Mouse (Mus musculus) liver, adult 2 months (tissue): ENCODE results near the gene Chrm3. TPM values are rescaled to one million over a fixed set of nuclear protein-coding genes. Genes with fewer than 3 reads are reported as not detected.
A peak's percentile ranks its signal among the peaks of the same experiment; 100 is the strongest.

ENCODE experiments used
- DNase-seq: peaks from one replicate; pipeline ENCODE4 v3.0.0-alpha.2; 2011; ENCODE audit warnings: low read depth, low spot score; ENCODE audit errors: extremely low read depth
- H3K27ac ChIP-seq: fragments of 200-500 bp; replicated peaks from 2 replicates; pipeline ENCODE4 v1.5.1; 2012; ENCODE audit warnings: low read depth, mild to moderate bottlenecking, control low read depth, inconsistent platforms, low read length; ENCODE audit not compliant: insufficient read depth
- H3K27me3 ChIP-seq: fragments of 200-500 bp; 2 replicates; pipeline ENCODE4 v1.6.1; 2012; ENCODE audit warnings: mild to moderate bottlenecking, moderate library complexity, low read length, inconsistent platforms; ENCODE audit not compliant: control insufficient read depth, insufficient read depth
- H3K36me3 ChIP-seq: fragments of 200-500 bp; 2 replicates; pipeline ENCODE4 v1.6.1; 2012; ENCODE audit warnings: low read length, inconsistent platforms; ENCODE audit not compliant: control insufficient read depth, insufficient read depth
- H3K4me1 ChIP-seq: fragments of 200-500 bp; 2 replicates; pipeline ENCODE4 v1.6.1; 2011; ENCODE audit warnings: low read length; ENCODE audit not compliant: control insufficient read depth, insufficient read depth
- H3K4me3 ChIP-seq: fragments of 200-500 bp; 2 replicates; pipeline ENCODE4 v1.5.1; 2011; ENCODE audit warnings: low read depth, mild to moderate bottlenecking, control low read depth, low read length, moderate library complexity; ENCODE audit not compliant: insufficient read depth
- H3K79me2 ChIP-seq: fragments of 200-500 bp; 2 replicates; pipeline ENCODE4 v1.6.1; 2012; ENCODE audit warnings: inconsistent platforms, mild to moderate bottlenecking, low read length, moderate library complexity; ENCODE audit not compliant: control insufficient read depth, insufficient read depth
- H3K9ac ChIP-seq: fragments of 200-500 bp; 2 replicates; pipeline ENCODE4 v1.6.1; 2012; ENCODE audit warnings: low read depth, mild to moderate bottlenecking, control low read depth, inconsistent platforms, low read length
- CTCF ChIP-seq: fragments of 200-500 bp; IDR thresholded peaks from 2 replicates; pipeline ENCODE4 v1.5.1; 2011; ENCODE audit warnings: low read depth, low read length, control low read depth
- POLR2A ChIP-seq: fragments of 200-500 bp; IDR thresholded peaks from 2 replicates; pipeline ENCODE4 v1.6.1; 2011; ENCODE audit warnings: low read length, control low read depth; ENCODE audit not compliant: insufficient read depth; ENCODE audit errors: extremely low read depth
- WGBS: fragments of 180-500 bp; shearing (Covaris S2); methylation state at CpG from one replicate; pipeline ENCODE4 v1.1.7; 2018; 5-methylcytosine and 5-hydroxymethylcytosine counted together
- polyA plus RNA-seq: library from polyadenylated mRNA; depleted of rRNA; stranded (reverse); fragments of >200 nt; gene quantifications from 2 replicates; pipeline ENCODE4 v1.2.3, GENCODE M21; 2012
- total RNA-seq: library from RNA; depleted of rRNA; stranded (reverse); fragments of >200 nt; gene quantifications from 2 replicates; pipeline ENCODE4 v1.2.3, GENCODE M21; 2014

The Chrm3 gene
- total and polyA plus RNA-seq, 2 experiments = 0.17 to 0.18 TPM

DNA sequence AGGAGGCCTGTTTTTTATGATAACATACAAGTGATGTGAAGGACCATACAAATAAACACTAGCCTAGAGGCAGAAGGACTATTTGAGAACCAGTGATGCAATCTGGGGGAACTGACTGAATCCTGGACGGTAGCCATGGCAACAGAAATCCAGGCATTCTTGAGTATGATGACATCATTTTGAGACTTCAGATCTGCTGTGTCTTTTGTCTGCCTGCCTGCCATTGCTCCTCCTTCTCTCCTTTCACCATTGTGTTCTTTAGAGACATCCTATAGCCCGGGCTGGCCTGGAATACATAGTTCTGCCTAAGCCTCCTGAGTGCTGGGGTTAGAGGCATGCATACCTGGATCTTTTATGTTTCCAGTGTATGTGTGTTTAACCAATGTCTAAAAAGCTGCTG, 430.7 kb downstream of the Chrm3 start:
- Histone ChIP-seq H3K4me1 (peaks cover 2% of the 10 kb centered on the region; the same call in 1 of the 2 replicates), H3K4me3 (no peak overlapping the region), H3K9ac (no peak overlapping the region), H3K36me3 (no peaks in the 10 kb centered on the region), H3K27me3 (no peaks in the 10 kb centered on the region), H3K79me2 (no peaks in the 10 kb centered on the region), H3K27ac (no peak overlapping the region)
- TF ChIP-seq CTCF (no peak), POLR2A (no peak)
- WGBS = 67% methylated on average over 2 of the region's 2 CpGs
- DNase-seq = peak; percentile 42

DNA sequence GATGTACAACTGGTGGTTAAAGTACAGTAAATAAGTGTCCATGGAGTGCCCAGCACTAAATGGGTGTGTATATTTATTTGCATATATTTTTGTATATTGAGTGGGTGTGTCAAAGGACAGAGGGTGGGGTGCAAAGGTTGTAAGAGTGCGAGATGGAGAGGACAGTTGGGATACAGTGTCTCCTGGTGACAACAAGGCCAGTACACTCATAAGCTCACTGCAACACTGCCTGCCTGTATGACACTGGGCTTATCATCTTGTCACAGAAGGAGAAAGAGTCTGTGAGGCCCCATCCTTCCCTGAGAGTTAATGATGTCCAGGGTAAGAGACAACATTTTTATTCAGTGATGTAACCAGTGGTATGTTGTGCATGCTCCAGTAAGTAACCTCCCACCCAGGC, 439.5 kb downstream of the Chrm3 start:
- 72% methylated on average over 1 of the region's 1 CpGs for WGBS
- H3K27me3 ChIP-seq = no peaks in the 10 kb centered on the region
- H3K4me1 ChIP-seq = no peaks in the 10 kb centered on the region
- no peak for TF ChIP-seq POLR2A
- TF ChIP-seq CTCF = no peak
- H3K4me3 ChIP-seq = no peak overlapping the region
- H3K36me3 ChIP-seq = no peaks in the 10 kb centered on the region
- no peaks in the 10 kb centered on the region for H3K79me2 ChIP-seq
- DNase-seq = no peak
- H3K27ac ChIP-seq = no peak overlapping the region
- H3K9ac ChIP-seq = no peak overlapping the region

DNA sequence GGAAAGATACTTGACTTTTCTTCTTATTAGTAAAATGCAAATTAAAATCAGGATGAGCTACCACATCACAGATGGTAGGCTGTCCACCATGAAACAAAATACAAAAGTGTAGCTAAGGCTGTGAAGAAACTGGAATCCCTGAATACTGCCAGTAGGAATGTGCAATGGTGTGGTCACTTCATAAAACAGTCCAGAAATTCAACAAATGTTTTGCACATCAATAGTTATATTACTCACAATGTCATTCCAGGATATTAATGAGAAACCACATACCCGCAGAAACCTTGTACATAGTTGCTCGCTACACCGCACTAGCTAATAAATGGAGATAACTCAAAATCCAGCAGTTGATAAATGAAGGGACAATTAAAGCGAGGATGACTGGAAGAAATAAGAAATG, 447.9 kb downstream of the Chrm3 start:
- Histone ChIP-seq H3K36me3 (no peaks in the 10 kb centered on the region), H3K79me2 (no peaks in the 10 kb centered on the region), H3K4me3 (no peak overlapping the region), H3K27ac (no peak overlapping the region), H3K9ac (no peak overlapping the region), H3K4me1 (no peaks in the 10 kb centered on the region), H3K27me3 (no peaks in the 10 kb centered on the region)
- TF ChIP-seq POLR2A (no peak), CTCF (no peak)
- DNase-seq = no peak
- WGBS = 82% methylated on average over 4 of the region's 4 CpGs

DNA sequence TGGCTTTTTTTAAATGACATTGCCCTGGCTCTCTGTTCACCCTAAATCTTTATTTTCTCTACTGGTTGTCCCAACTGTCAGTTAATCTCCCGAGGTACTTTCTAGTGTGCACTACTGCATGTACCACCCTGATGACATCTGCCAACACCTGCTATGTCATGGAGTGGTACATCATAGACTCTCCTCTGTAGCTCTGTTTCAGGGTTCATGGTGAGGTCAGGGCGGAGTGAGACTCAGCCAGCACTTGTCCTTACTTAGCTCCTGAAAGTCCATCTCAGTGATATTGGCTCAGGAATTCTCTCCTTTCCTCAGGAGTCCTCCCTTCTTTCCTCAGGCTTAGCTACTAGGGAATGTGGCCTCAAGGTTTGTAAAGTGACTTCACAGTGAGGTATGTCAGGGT, 451.9 kb downstream of the Chrm3 start:
- Histone ChIP-seq H3K27me3 (no peaks in the 10 kb centered on the region), H3K9ac (no peak overlapping the region), H3K4me3 (no peak overlapping the region), H3K4me1 (no peaks in the 10 kb centered on the region), H3K36me3 (no peaks in the 10 kb centered on the region), H3K79me2 (no peaks in the 10 kb centered on the region), H3K27ac (no peak overlapping the region)
- TF ChIP-seq POLR2A = no peak
- no peak for TF ChIP-seq CTCF
- no peak for DNase-seq
- 78% methylated on average over 2 of the region's 2 CpGs for WGBS

DNA sequence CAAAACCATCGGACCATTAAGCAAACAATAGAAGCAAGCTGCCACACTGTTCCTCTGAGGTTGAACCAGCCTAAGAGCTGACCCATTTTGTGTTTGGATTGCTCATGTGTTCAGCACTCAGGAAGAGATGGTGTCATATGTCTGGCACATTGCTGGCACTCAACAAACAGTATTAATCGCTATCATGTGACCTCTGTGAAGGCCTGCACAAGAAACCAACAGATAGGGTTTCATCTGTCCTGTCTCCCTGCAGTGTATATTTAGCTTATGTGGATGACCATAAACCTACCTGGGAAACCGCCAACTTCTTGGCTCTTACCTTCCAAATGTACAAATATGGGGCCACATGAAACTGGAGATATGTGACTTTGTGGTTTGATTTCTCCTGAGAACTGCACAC, 453.4 kb downstream of the Chrm3 start:
- TF ChIP-seq POLR2A = no peak
- TF ChIP-seq CTCF = no peak
- H3K79me2 ChIP-seq = no peaks in the 10 kb centered on the region
- H3K4me3 ChIP-seq = no peak overlapping the region
- no peak for DNase-seq
- H3K27ac ChIP-seq = no peak overlapping the region
- H3K4me1 ChIP-seq = no peaks in the 10 kb centered on the region
- 71% methylated on average over 3 of the region's 3 CpGs for WGBS
- no peaks in the 10 kb centered on the region for H3K27me3 ChIP-seq
- no peaks in the 10 kb centered on the region for H3K36me3 ChIP-seq
- no peak overlapping the region for H3K9ac ChIP-seq

DNA sequence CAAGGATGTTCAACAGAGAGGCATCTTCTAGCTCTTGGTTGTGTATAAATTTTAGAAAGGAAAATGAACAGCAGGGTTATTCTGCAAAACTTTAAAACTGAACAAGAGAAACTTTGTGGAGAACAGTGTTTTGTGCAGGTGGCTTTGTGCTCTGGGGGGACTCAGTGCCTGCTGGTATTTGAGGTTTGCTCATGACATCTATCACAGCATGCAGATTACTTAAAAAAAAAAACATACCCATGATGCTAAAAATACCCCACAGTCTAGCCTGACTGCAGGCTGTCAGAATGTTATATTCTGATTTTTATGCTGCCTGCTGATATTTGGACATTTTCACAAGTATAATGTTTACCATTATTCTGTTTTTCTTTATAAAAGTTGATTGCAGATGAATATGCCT, 456.2 kb downstream of the Chrm3 start:
- Histone ChIP-seq H3K79me2 (no peaks in the 10 kb centered on the region), H3K27ac (no peak overlapping the region), H3K36me3 (no peaks in the 10 kb centered on the region), H3K4me3 (no peak overlapping the region), H3K9ac (no peak overlapping the region), H3K27me3 (no peaks in the 10 kb centered on the region), H3K4me1 (no peaks in the 10 kb centered on the region)
- TF ChIP-seq CTCF = no peak
- no peak for TF ChIP-seq POLR2A
- DNase-seq = no peak
